ENCODE assay signal across 35 mouse cellular contexts in the genomic region with DNA sequence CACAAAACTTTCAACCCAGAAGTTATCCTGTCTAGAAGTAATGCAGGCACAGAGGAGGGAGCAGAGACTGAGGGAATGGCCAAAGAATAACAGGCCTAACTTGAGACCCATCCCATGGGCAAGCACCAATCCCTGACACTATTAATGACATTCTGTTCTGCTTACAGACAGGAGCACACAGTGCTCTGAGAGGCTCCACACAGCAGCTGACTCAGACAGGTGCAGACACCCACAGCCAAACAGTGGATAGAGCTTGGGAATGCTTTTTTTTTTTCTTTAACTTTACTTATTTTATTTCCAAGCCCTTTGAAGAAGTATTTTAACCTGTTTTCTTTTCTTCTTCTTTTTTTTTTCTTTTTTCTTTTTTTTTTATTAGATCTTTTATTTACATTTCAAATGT. TPM values are rescaled to one million over a fixed set of nuclear protein-coding genes. Genes with fewer than 3 reads are reported as not detected.
"Had no signal": no experiment of that assay in that cellular context is flagged by ENCODE, and none has a peak within 500 bp of the region (broad histone marks: within the 10 kb centered on the region; RNA-seq: fewer than 3 reads in every experiment).

No protein-coding gene starts in this region.

- DNase-seq: cerebellum, adult 18-20 months; cerebellum, adult 2 months; cerebellum, adult 8-10 months; cerebellum, adult 9-10 months; cerebellum, adult 9-11 months; cerebellum, postnatal 10 days; cerebellum, postnatal 14 days; cerebellum, postnatal 25 days; cerebellum, postnatal 36 days; embryo, embryonic 11 days; forebrain, postnatal 0 days; gastrocnemius, adult 2 months; gastrocnemius, postnatal 10 days; gastrocnemius, postnatal 14 days; gastrocnemius, postnatal 25 days; gastrocnemius, postnatal 36 days; heart, adult 11 months; heart, adult 18-20 months; heart, adult 2 months had no signal

- H3K4me3 ChIP-seq: embryonic facial prominence, embryonic 12.5 days; embryonic facial prominence, embryonic 13.5 days; embryonic facial prominence, embryonic 15.5 days; erythroblast, embryonic 14.5 days; forebrain, embryonic 10.5 days; forebrain, embryonic 12.5 days; forebrain, embryonic 13.5 days; forebrain, embryonic 15.5 days; gastrocnemius, adult 2 months; heart, adult 2 months had no signal

- H3K27me3 ChIP-seq: embryonic facial prominence, embryonic 12.5 days; embryonic facial prominence, embryonic 13.5 days; embryonic facial prominence, embryonic 15.5 days; forebrain, embryonic 12.5 days; forebrain, embryonic 13.5 days; forebrain, embryonic 15.5 days had no signal

- ATAC-seq: forebrain, embryonic 13.5 days; forebrain, embryonic 14.5 days; forebrain, embryonic 15.5 days; forebrain, embryonic 16.5 days; forebrain, postnatal 0 days had no signal

- H3K27ac ChIP-seq: embryonic facial prominence, embryonic 12.5 days; embryonic facial prominence, embryonic 15.5 days; forebrain, embryonic 10.5 days; forebrain, embryonic 12.5 days; forebrain, embryonic 13.5 days; forebrain, embryonic 15.5 days; gastrocnemius, adult 2 months; heart, adult 2 months had no signal

- H3K9me3 ChIP-seq: embryonic facial prominence, embryonic 12.5 days; embryonic facial prominence, embryonic 13.5 days; embryonic facial prominence, embryonic 15.5 days; forebrain, embryonic 10.5 days; forebrain, embryonic 12.5 days; forebrain, embryonic 13.5 days; forebrain, embryonic 15.5 days had no signal

- H3K4me2 ChIP-seq: embryonic facial prominence, embryonic 12.5 days; embryonic facial prominence, embryonic 13.5 days; embryonic facial prominence, embryonic 15.5 days; forebrain, embryonic 12.5 days; forebrain, embryonic 13.5 days; forebrain, embryonic 15.5 days had no signal

- H3K9ac ChIP-seq: embryonic facial prominence, embryonic 12.5 days; embryonic facial prominence, embryonic 13.5 days; embryonic facial prominence, embryonic 15.5 days; forebrain, embryonic 12.5 days; forebrain, embryonic 13.5 days; forebrain, embryonic 15.5 days; forebrain, postnatal 0 days had no signal

RNA-seq across cellular contexts. Expression of a gene that starts 23.6 kb away (rescaled TPM):
- total RNA-seq: common myeloid progenitor, adult 5-6 weeks; forebrain, postnatal 0 days; gastrocnemius, adult 18-20 months; gastrocnemius, adult 2 months; gastrocnemius, adult 8-10 months; gastrocnemius, postnatal 14 days; gastrocnemius, postnatal 25 days; gastrocnemius, postnatal 36 days; granulocyte monocyte progenitor cell, adult 5-6 weeks; heart, adult 18-20 months; heart, adult 2 months had no signal
- polyA plus RNA-seq: cerebellum, adult 2 months; embryonic facial prominence, embryonic 11.5 days; embryonic facial prominence, embryonic 12.5 days; embryonic facial prominence, embryonic 13.5 days; embryonic facial prominence, embryonic 15.5 days; erythroblast, embryonic 14.5 days; forebrain, embryonic 11.5 days; forebrain, embryonic 14.5 days; heart, adult 2 months had no signal
